Comparison of ENCODE assay signal across 21 mouse cellular contexts in genomic region chr16:8711998-8712397, GRCm38 (mm10). TPM values are rescaled to one million over a fixed set of nuclear protein-coding genes. Genes with fewer than 3 reads are reported as not detected.
DNase-seq lines count a peak whose midpoint lies in the region; ATAC-seq and TF ChIP-seq lines count a peak whose summit lies in the region.
"Had no signal": no experiment of that assay in that cellular context is flagged by ENCODE, and none has a peak within 500 bp of the region (broad histone marks: within the 10 kb centered on the region; RNA-seq: fewer than 3 reads in every experiment).

No protein-coding gene starts in this region.

- TF ChIP-seq CTCF in kidney, postnatal 0 days (IDR thresholded peaks at IDR 0.05; ENCODE audit: low read depth) = 0 out of 2 replicates have a peak, but pooled peaks have one; percentile 4
- TF ChIP-seq CTCF in brain, embryonic 14.5 days (IDR thresholded peaks at IDR 0.05; ENCODE audit: borderline replicate concordance, extremely low read depth, insufficient read depth, insufficient read length) = no peak

- peaks cover 4% of the 10 kb centered on the region; the same call in 1 of the 2 replicates for H3K4me1 ChIP-seq in kidney, postnatal 0 days (replicated peaks; ENCODE audit: insufficient read depth, low read length)
- H3K4me1 ChIP-seq in kidney, embryonic 14.5 days (ENCODE audit: control insufficient read depth, insufficient read depth, low read length) = no peaks in the 10 kb centered on the region; the same call in 1 of the 2 replicates
- H3K4me1 ChIP-seq in midbrain, embryonic 14.5 days (ENCODE audit: control insufficient read depth, insufficient read depth, low read length) = no peaks in the 10 kb centered on the region
- no peaks in the 10 kb centered on the region for H3K4me1 ChIP-seq in midbrain, embryonic 15.5 days
- H3K4me1 ChIP-seq: embryonic facial prominence, embryonic 13.5 days had no signal

- H3K36me3 ChIP-seq in kidney, postnatal 0 days (ENCODE audit: insufficient read depth, low read length) = peaks cover 72% of the 10 kb centered on the region
- H3K36me3 ChIP-seq in kidney, embryonic 14.5 days (ENCODE audit: control insufficient read depth, insufficient read depth, low read length) = peaks cover 94% of the 10 kb centered on the region
- H3K36me3 ChIP-seq in midbrain, embryonic 14.5 days (ENCODE audit: control insufficient read depth, insufficient read depth, low read length) = peaks cover 90% of the 10 kb centered on the region
- H3K36me3 ChIP-seq in midbrain, embryonic 15.5 days (replicated peaks) = peaks cover 19% of the 10 kb centered on the region

- H3K9me3 ChIP-seq in kidney, postnatal 0 days (replicated peaks; ENCODE audit: low read length) = no peaks in the 10 kb centered on the region
- no peaks in the 10 kb centered on the region for H3K9me3 ChIP-seq in kidney, embryonic 14.5 days (ENCODE audit: control insufficient read depth, low read length)
- H3K9me3 ChIP-seq in midbrain, embryonic 14.5 days (ENCODE audit: control insufficient read depth, low read length) = no peaks in the 10 kb centered on the region
- no peaks in the 10 kb centered on the region for H3K9me3 ChIP-seq in midbrain, embryonic 15.5 days
- H3K9me3 ChIP-seq: embryonic facial prominence, embryonic 13.5 days; heart, embryonic 13.5 days; megakaryocyte, embryonic 14.5 days; neural tube, embryonic 12.5 days had no signal

- no peak overlapping the region for H3K4me3 ChIP-seq in kidney, postnatal 0 days (replicated peaks; ENCODE audit: low read depth, low read length)
- no peak overlapping the region for H3K4me3 ChIP-seq in kidney, embryonic 14.5 days (ENCODE audit: low read length)
- no peak overlapping the region for H3K4me3 ChIP-seq in midbrain, embryonic 14.5 days (replicated peaks; ENCODE audit: low read depth, low read length)
- H3K4me3 ChIP-seq in midbrain, embryonic 15.5 days = no peak overlapping the region
- H3K4me3 ChIP-seq: embryonic facial prominence, embryonic 13.5 days; heart, embryonic 13.5 days; megakaryocyte, embryonic 14.5 days; neural tube, embryonic 12.5 days had no signal

- H3K9ac ChIP-seq in kidney, postnatal 0 days (ENCODE audit: low read depth, low read length) = no peak overlapping the region
- H3K9ac ChIP-seq in kidney, embryonic 14.5 days (ENCODE audit: low read depth, low read length) = no peak overlapping the region
- H3K9ac ChIP-seq in midbrain, embryonic 14.5 days (replicated peaks; ENCODE audit: low read length) = no peak overlapping the region
- H3K9ac ChIP-seq in midbrain, embryonic 15.5 days = no peak overlapping the region
- H3K9ac ChIP-seq: embryonic facial prominence, embryonic 13.5 days; heart, embryonic 13.5 days; neural tube, embryonic 12.5 days had no signal

- WGBS in kidney, postnatal 0 days = 50% methylated on average over 9 of the region's 9 CpGs
- 55% methylated on average over 9 of the region's 9 CpGs for WGBS in kidney, embryonic 14.5 days
- WGBS in midbrain, embryonic 14.5 days = 61% methylated on average over 9 of the region's 9 CpGs
- WGBS in midbrain, embryonic 15.5 days = 68% methylated on average over 9 of the region's 9 CpGs

- H3K27me3 ChIP-seq in kidney, postnatal 0 days (ENCODE audit: insufficient read depth, low read length) = no peaks in the 10 kb centered on the region
- H3K27me3 ChIP-seq in kidney, embryonic 14.5 days (ENCODE audit: control insufficient read depth, insufficient read depth, low read length) = no peaks in the 10 kb centered on the region
- no peaks in the 10 kb centered on the region for H3K27me3 ChIP-seq in midbrain, embryonic 14.5 days (ENCODE audit: control insufficient read depth, insufficient read depth, low read length)
- no peaks in the 10 kb centered on the region for H3K27me3 ChIP-seq in midbrain, embryonic 15.5 days (replicated peaks)
- H3K27me3 ChIP-seq: embryonic facial prominence, embryonic 13.5 days; heart, embryonic 13.5 days; megakaryocyte, embryonic 14.5 days; neural tube, embryonic 12.5 days had no signal

- DNase-seq in embryo, embryonic 11 days = peak; percentile 10
- DNase-seq in embryo, embryonic 9.5 days (ENCODE audit: extremely low spot score) = no peak
- DNase-seq in kidney, postnatal 0 days (ENCODE audit: low spot score) = peak; percentile 23
- DNase-seq in midbrain, embryonic 14.5 days = peak; percentile 37
- peak; percentile 31 for DNase-seq in brain, embryonic 14.5 days (ENCODE audit: low read depth)
- DNase-seq in frontal cortex, postnatal 10 days (ENCODE audit: low spot score in 2 of 2) = no peak
- DNase-seq: B cell, adult 2 months; heart, adult 11 months; kidney, adult 18-20 months; kidney, postnatal 14 days; lung, adult 18-20 months; spleen, adult 18-20 months; thymus, postnatal 4 days had no signal

- H3K4me2 ChIP-seq in kidney, postnatal 0 days (ENCODE audit: low read length) = no peak overlapping the region
- no peak overlapping the region for H3K4me2 ChIP-seq in kidney, embryonic 14.5 days (replicated peaks; ENCODE audit: low read depth, low read length)
- no peak overlapping the region for H3K4me2 ChIP-seq in midbrain, embryonic 14.5 days (ENCODE audit: low read length)
- H3K4me2 ChIP-seq in midbrain, embryonic 15.5 days = no peak overlapping the region
- H3K4me2 ChIP-seq: embryonic facial prominence, embryonic 13.5 days; heart, embryonic 13.5 days; neural tube, embryonic 12.5 days had no signal

- no peak for TF ChIP-seq POLR2A in brain, embryonic 14.5 days (IDR thresholded peaks at IDR 0.05; ENCODE audit: borderline replicate concordance, extremely low read depth, insufficient read depth, insufficient read length, poor library complexity, severe bottlenecking)

- no peak overlapping the region for H3K27ac ChIP-seq in kidney, postnatal 0 days
- H3K27ac ChIP-seq in kidney, embryonic 14.5 days (ENCODE audit: low read depth, low read length) = no peak overlapping the region
- H3K27ac ChIP-seq in midbrain, embryonic 14.5 days (replicated peaks; ENCODE audit: low read depth, low read length) = no peak overlapping the region
- H3K27ac ChIP-seq in midbrain, embryonic 15.5 days = no peak overlapping the region
- H3K27ac ChIP-seq: embryonic facial prominence, embryonic 13.5 days; heart, embryonic 13.5 days; neural tube, embryonic 12.5 days had no signal

- no peak for ATAC-seq in kidney, postnatal 0 days (replicated peaks; ENCODE audit: low FRiP score, low read depth)
- ATAC-seq in kidney, embryonic 14.5 days (ENCODE audit: low FRiP score, low TSS enrichment) = no peak
- ATAC-seq in midbrain, embryonic 14.5 days (ENCODE audit: low FRiP score, low TSS enrichment) = no peak
- ATAC-seq in midbrain, embryonic 15.5 days (replicated peaks) = no peak
- ATAC-seq: forebrain, embryonic 14.5 days had no signal

RNA-seq across cellular contexts. Expression of gene Gm5767, which starts 31.4 kb away (rescaled TPM):
- polyA plus RNA-seq in kidney, postnatal 0 days (2015; fragmentation: Nextera tagmentation; extraction: Ambion mirVana) = not detected in 2 replicates
- not detected in 2 replicates for polyA plus RNA-seq in kidney, embryonic 14.5 days (2014; fragmentation: Nextera tagmentation; extraction: Ambion mirVana)
- polyA plus RNA-seq in midbrain, embryonic 14.5 days (2014; fragmentation: Nextera tagmentation; extraction: Ambion mirVana) = not detected in 2 replicates
- polyA plus RNA-seq in midbrain, embryonic 15.5 days (2015; fragmentation: Nextera tagmentation; extraction: Ambion mirVana) = 0.31 and 0.40 TPM in 2 replicates
- polyA plus RNA-seq in brain, embryonic 14.5 days (2012; rRNA removed) = not detected in 2 replicates
- polyA plus RNA-seq: embryonic facial prominence, embryonic 13.5 days; forebrain, embryonic 14.5 days; heart, embryonic 13.5 days; neural tube, embryonic 12.5 days; stomach, embryonic 14.5 days had no signal

RNA-seq across cellular contexts. Expression of gene Carhsp1, which starts 40.0 kb away (rescaled TPM):
- polyA plus RNA-seq in kidney, postnatal 0 days (2015; fragmentation: Nextera tagmentation; extraction: Ambion mirVana) = 53.0 and 61.1 TPM in 2 replicates
- polyA plus RNA-seq in kidney, embryonic 14.5 days (2014; fragmentation: Nextera tagmentation; extraction: Ambion mirVana) = 23.1 and 45.2 TPM in 2 replicates
- polyA plus RNA-seq in midbrain, embryonic 14.5 days (2014; fragmentation: Nextera tagmentation; extraction: Ambion mirVana) = 76.4 and 149 TPM in 2 replicates
- 187 and 207 TPM in 2 replicates for polyA plus RNA-seq in midbrain, embryonic 15.5 days (2015; fragmentation: Nextera tagmentation; extraction: Ambion mirVana)
- 138 and 149 TPM in 2 replicates for polyA plus RNA-seq in brain, embryonic 14.5 days (2012; rRNA removed)

Comparison
In these comparisons a context has a peak if more than half of its experiments do, and no peak if none do; other contexts are left out.
1. DNase-seq: peak in embryo, embryonic 11 days (single experiment), kidney, postnatal 0 days (single experiment), midbrain, embryonic 14.5 days (single experiment) and brain, embryonic 14.5 days (single experiment); none in embryo, embryonic 9.5 days (single experiment) and frontal cortex, postnatal 10 days (0 of 2).